13 mouse cellular contexts compared by ENCODE assay signal in the genomic region with DNA sequence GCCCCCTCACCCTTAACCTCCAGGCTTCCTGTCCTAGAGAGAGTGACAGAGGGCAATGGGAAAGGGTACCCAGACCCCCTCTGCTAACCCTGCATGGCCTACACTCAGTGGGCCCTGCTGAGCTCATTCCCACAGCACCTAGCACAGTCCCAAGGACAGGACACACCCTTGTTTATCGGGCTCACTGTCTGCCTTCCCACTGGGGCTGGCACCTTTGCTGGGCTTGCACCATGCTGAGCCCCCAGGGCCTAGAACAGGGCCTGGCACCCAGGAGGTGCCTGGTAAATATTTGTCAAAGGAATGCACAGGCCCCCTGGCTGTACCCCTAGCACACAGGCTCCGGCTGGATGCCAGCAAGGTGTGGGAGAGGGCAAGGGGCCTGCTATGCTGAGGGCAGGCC. TPM values are rescaled to one million over a fixed set of nuclear protein-coding genes. Genes with fewer than 3 reads are reported as not detected.
DNase-seq lines count a peak whose midpoint lies in the region; ATAC-seq and TF ChIP-seq lines count a peak whose summit lies in the region.
"Had no signal": no experiment of that assay in that cellular context is flagged by ENCODE, and none has a peak within 500 bp of the region (broad histone marks: within the 10 kb centered on the region; RNA-seq: fewer than 3 reads in every experiment).

No protein-coding gene starts in this region.

- 70% methylated on average over 2 of the region's 2 CpGs for WGBS in forebrain, embryonic 15.5 days
- 70% methylated on average over 2 of the region's 2 CpGs for WGBS in forebrain, embryonic 12.5 days
- 50% methylated on average over 2 of the region's 2 CpGs for WGBS in kidney, adult 2 months
- WGBS in limb, embryonic 15.5 days, result 54% methylated on average over 2 of the region's 2 CpGs

- peak; percentile 26 for DNase-seq in kidney, adult 2 months
- no peak for DNase-seq in kidney, postnatal 10 days
- DNase-seq in cerebellum, postnatal 25 days, result peak; percentile 50 to 57
- no peak for DNase-seq in MN1 (ENCODE audit: low spot score)
- DNase-seq: adrenal gland, postnatal 25 days; kidney, adult 8-10 months; liver had no signal

- H3K9me3 ChIP-seq in forebrain, embryonic 15.5 days, result no peaks in the 10 kb centered on the region
- H3K9me3 ChIP-seq in forebrain, embryonic 12.5 days, result no peaks in the 10 kb centered on the region
- no peaks in the 10 kb centered on the region for H3K9me3 ChIP-seq in limb, embryonic 15.5 days
- H3K9me3 ChIP-seq: heart, embryonic 15.5 days had no signal

- no peak overlapping the region for H3K4me3 ChIP-seq in forebrain, embryonic 15.5 days
- no peak overlapping the region for H3K4me3 ChIP-seq in forebrain, embryonic 12.5 days (replicated peaks)
- no peak overlapping the region for H3K4me3 ChIP-seq in kidney, adult 2 months (ENCODE audit: insufficient read depth, low read depth, low read length)
- H3K4me3 ChIP-seq in limb, embryonic 15.5 days, result no peak overlapping the region
- H3K4me3 ChIP-seq: heart, embryonic 15.5 days had no signal

- peak overlapping the region; percentile 97 for H3K27ac ChIP-seq in forebrain, embryonic 15.5 days (replicated peaks)
- H3K27ac ChIP-seq in forebrain, embryonic 12.5 days, result no peak overlapping the region
- peak overlapping the region; percentile 45; the same call in 1 of the 2 replicates for H3K27ac ChIP-seq in kidney, adult 2 months (ENCODE audit: insufficient read depth, low read depth, low read length)
- H3K27ac ChIP-seq in limb, embryonic 15.5 days, result peak overlapping the region; percentile 71
- H3K27ac ChIP-seq: heart, embryonic 15.5 days had no signal

- no peak for ATAC-seq in forebrain, embryonic 15.5 days (replicated peaks)
- ATAC-seq in forebrain, embryonic 12.5 days (ENCODE audit: low FRiP score), result no peak
- ATAC-seq in limb, embryonic 15.5 days (ENCODE audit: insufficient number of reproducible peaks, low FRiP score, low TSS enrichment, low read depth), result no peak
- ATAC-seq: CD4-positive, CD25-positive, alpha-beta regulatory T cell, adult 4 months; Patski had no signal

- H3K36me3 ChIP-seq in forebrain, embryonic 15.5 days, result no peaks in the 10 kb centered on the region
- H3K36me3 ChIP-seq in forebrain, embryonic 12.5 days (replicated peaks), result no peaks in the 10 kb centered on the region
- H3K36me3 ChIP-seq in kidney, adult 2 months (ENCODE audit: control insufficient read depth, insufficient read depth, low read length), result no peaks in the 10 kb centered on the region
- H3K36me3 ChIP-seq in limb, embryonic 15.5 days, result peaks cover 1% of the 10 kb centered on the region; the same call in 1 of the 2 replicates
- H3K36me3 ChIP-seq: heart, embryonic 15.5 days had no signal

- H3K4me1 ChIP-seq in forebrain, embryonic 15.5 days, result peaks cover 99% of the 10 kb centered on the region
- peaks cover 47% of the 10 kb centered on the region for H3K4me1 ChIP-seq in forebrain, embryonic 12.5 days
- peaks cover 14% of the 10 kb centered on the region for H3K4me1 ChIP-seq in kidney, adult 2 months (ENCODE audit: control insufficient read depth, insufficient read depth, low read length)
- H3K4me1 ChIP-seq in limb, embryonic 15.5 days, result peaks cover 99% of the 10 kb centered on the region

- peaks cover 3% of the 10 kb centered on the region; the same call in 1 of the 2 replicates for H3K27me3 ChIP-seq in forebrain, embryonic 15.5 days
- H3K27me3 ChIP-seq in forebrain, embryonic 12.5 days, result peaks cover 100% of the 10 kb centered on the region
- H3K27me3 ChIP-seq in kidney, adult 2 months (replicated peaks; ENCODE audit: control insufficient read depth, insufficient read depth, low read length), result no peaks in the 10 kb centered on the region
- H3K27me3 ChIP-seq in limb, embryonic 15.5 days, result no peaks in the 10 kb centered on the region
- H3K27me3 ChIP-seq: Patski had no signal

- H3K9ac ChIP-seq in forebrain, embryonic 15.5 days (replicated peaks), result no peak overlapping the region
- no peak overlapping the region for H3K9ac ChIP-seq in forebrain, embryonic 12.5 days
- H3K9ac ChIP-seq in limb, embryonic 15.5 days, result no peak overlapping the region
- H3K9ac ChIP-seq: heart, embryonic 15.5 days had no signal

- no peak for TF ChIP-seq POLR2A in kidney, adult 2 months (IDR thresholded peaks at IDR 0.05; ENCODE audit: low read depth, low read length)

- H3K4me2 ChIP-seq in forebrain, embryonic 15.5 days (replicated peaks), result peak overlapping the region; percentile 16; the same call in 1 of the 2 replicates
- no peak overlapping the region for H3K4me2 ChIP-seq in forebrain, embryonic 12.5 days
- H3K4me2 ChIP-seq in limb, embryonic 15.5 days, result peak overlapping the region; percentile 6; the same call in 1 of the 2 replicates
- H3K4me2 ChIP-seq: heart, embryonic 15.5 days had no signal

- no peak for TF ChIP-seq CTCF in kidney, adult 2 months (conservative IDR thresholded peaks at IDR 0.05; ENCODE audit: insufficient read depth, insufficient read length, low read depth, low read length)

RNA-seq across cellular contexts. Expression of gene Nfix, which starts 9.6 kb away (rescaled TPM):
- polyA plus RNA-seq in forebrain, embryonic 15.5 days (2015; fragmentation: Nextera tagmentation; extraction: Ambion mirVana), result 413 and 445 TPM in 2 replicates
- 31.9 and 33.2 TPM in 2 replicates for polyA plus RNA-seq in forebrain, embryonic 12.5 days (2016; fragmentation: Nextera tagmentation; extraction: Ambion mirVana)
- polyA plus RNA-seq in kidney, adult 2 months (2012; rRNA removed), result 17.7 and 22.1 TPM in 2 replicates
- 87.0 and 100 TPM in 2 replicates for polyA plus RNA-seq in limb, embryonic 15.5 days (2015; fragmentation: Nextera tagmentation; extraction: Ambion mirVana)

RNA-seq across cellular contexts. Expression of gene Dand5, which starts 32.1 kb away (rescaled TPM):
- polyA plus RNA-seq in forebrain, embryonic 15.5 days (2015; fragmentation: Nextera tagmentation; extraction: Ambion mirVana), result 8.1 and 8.9 TPM in 2 replicates
- 5.3 and 5.6 TPM in 2 replicates for polyA plus RNA-seq in forebrain, embryonic 12.5 days (2016; fragmentation: Nextera tagmentation; extraction: Ambion mirVana)
- polyA plus RNA-seq in kidney, adult 2 months (2012; rRNA removed), result 4.4 and 4.5 TPM in 2 replicates
- polyA plus RNA-seq in limb, embryonic 15.5 days (2015; fragmentation: Nextera tagmentation; extraction: Ambion mirVana), result 7.5 and 8.0 TPM in 2 replicates

RNA-seq across cellular contexts. Expression of gene Gadd45gip1, which starts 40.8 kb away (rescaled TPM):
- 36.3 and 39.9 TPM in 2 replicates for polyA plus RNA-seq in forebrain, embryonic 15.5 days (2015; fragmentation: Nextera tagmentation; extraction: Ambion mirVana)
- polyA plus RNA-seq in forebrain, embryonic 12.5 days (2016; fragmentation: Nextera tagmentation; extraction: Ambion mirVana), result 43.0 and 44.8 TPM in 2 replicates
- polyA plus RNA-seq in kidney, adult 2 months (2012; rRNA removed), result 24.2 and 41.0 TPM in 2 replicates
- polyA plus RNA-seq in limb, embryonic 15.5 days (2015; fragmentation: Nextera tagmentation; extraction: Ambion mirVana), result 44.7 and 45.6 TPM in 2 replicates

RNA-seq across cellular contexts. Expression of gene Rad23a, which starts 49.9 kb away (rescaled TPM):
- polyA plus RNA-seq in forebrain, embryonic 15.5 days (2015; fragmentation: Nextera tagmentation; extraction: Ambion mirVana), result 82.1 and 85.1 TPM in 2 replicates
- 108 and 118 TPM in 2 replicates for polyA plus RNA-seq in forebrain, embryonic 12.5 days (2016; fragmentation: Nextera tagmentation; extraction: Ambion mirVana)
- polyA plus RNA-seq in kidney, adult 2 months (2012; rRNA removed), result 73.0 TPM in 2 replicates
- 102 and 122 TPM in 2 replicates for polyA plus RNA-seq in limb, embryonic 15.5 days (2015; fragmentation: Nextera tagmentation; extraction: Ambion mirVana)

RNA-seq across cellular contexts. Expression of gene Calr, which starts 56.2 kb away (rescaled TPM):
- polyA plus RNA-seq in forebrain, embryonic 15.5 days (2015; fragmentation: Nextera tagmentation; extraction: Ambion mirVana), result 559 and 575 TPM in 2 replicates
- polyA plus RNA-seq in forebrain, embryonic 12.5 days (2016; fragmentation: Nextera tagmentation; extraction: Ambion mirVana), result 619 TPM in 2 replicates
- 316 and 337 TPM in 2 replicates for polyA plus RNA-seq in kidney, adult 2 months (2012; rRNA removed)
- 1,060 and 1,089 TPM in 2 replicates for polyA plus RNA-seq in limb, embryonic 15.5 days (2015; fragmentation: Nextera tagmentation; extraction: Ambion mirVana)

Comparison
In these comparisons a context has a peak if more than half of its experiments do, and no peak if none do; other contexts are left out.
1. DNase-seq: peak in kidney, adult 2 months (single experiment) and cerebellum, postnatal 25 days (2 of 2); none in kidney, postnatal 10 days (single experiment) and MN1 (single experiment).